Mouse (Mus musculus) intestine, embryonic 16.5 days (tissue): ENCODE measurements at regions not wholly inside any gene's neighbourhood (a gene's known extent, or its start where the extent isn't known, plus 50 kb on each side); places are given as distances from the start of the nearest gene placed in this dataset.

Experiments
- ATAC-seq: fragments of 200-750 bp; cut with Nextera tagmentation; 2 replicates; pipeline ENCODE4 v1.8.0; 2017; ENCODE audit warnings: moderate TSS enrichment, moderate library complexity
- H3K27ac ChIP-seq: fragments of 300-500 bp; sonication (generic); 2 replicates; pipeline ENCODE4 v1.5.1; 2014; ENCODE audit warnings: mild to moderate bottlenecking, low read length
- H3K27me3 ChIP-seq: fragments of 300-500 bp; sonication (generic); replicated peaks from 2 replicates; pipeline ENCODE4 v1.6.1; 2014; ENCODE audit warnings: low read length, control low read depth, mixed read lengths; ENCODE audit not compliant: control insufficient read depth, insufficient read depth
- H3K36me3 ChIP-seq: fragments of 300-500 bp; sonication (generic); 2 replicates; pipeline ENCODE4 v1.6.1; 2014; ENCODE audit warnings: low read length, control low read depth; ENCODE audit not compliant: control insufficient read depth, insufficient read depth
- H3K4me1 ChIP-seq: fragments of 300-500 bp; sonication (generic); 2 replicates; pipeline ENCODE4 v1.6.1; 2014; ENCODE audit warnings: low read length, control low read depth, mixed read lengths; ENCODE audit not compliant: control insufficient read depth, insufficient read depth
- H3K4me2 ChIP-seq: fragments of 300-500 bp; sonication (generic); 2 replicates; pipeline ENCODE4 v1.6.1; 2014; ENCODE audit warnings: low read depth, low read length, control low read depth
- H3K4me3 ChIP-seq: fragments of 300-500 bp; sonication (generic); 2 replicates; pipeline ENCODE4 v1.5.1; 2014; ENCODE audit warnings: mild to moderate bottlenecking, low read length
- H3K9ac ChIP-seq: fragments of 300-500 bp; sonication (generic); 2 replicates; pipeline ENCODE4 v1.6.1; 2014; ENCODE audit warnings: low read depth, low read length
- H3K9me3 ChIP-seq: fragments of 300-500 bp; sonication (generic); 2 replicates; pipeline ENCODE4 v1.6.1; 2016; ENCODE audit warnings: low read length, control low read depth; ENCODE audit not compliant: control insufficient read depth
- WGBS: fragments of 180-500 bp; shearing (Covaris S2); extraction: QIAGEN DNeasy Blood & Tissue Kit; methylation state at CpG from one replicate; pipeline ENCODE4 v1.1.7; 2014; 5-methylcytosine and 5-hydroxymethylcytosine counted together

GRCm38 (mm10) chr3:38625575-38626184, 141.0 kb upstream of the Ankrd50 start:
- H3K4me1 ChIP-seq, result no peaks in the 10 kb centered on the region
- H3K4me2 ChIP-seq, result no peak overlapping the region
- H3K27me3 ChIP-seq, result no peaks in the 10 kb centered on the region
- peak; percentile 85 for ATAC-seq
- H3K27ac ChIP-seq, result no peak overlapping the region
- 46% methylated on average over 12 of the region's 12 CpGs for WGBS
- H3K9ac ChIP-seq, result no peak overlapping the region
- H3K36me3 ChIP-seq, result no peaks in the 10 kb centered on the region
- no peak overlapping the region for H3K4me3 ChIP-seq
- no peaks in the 10 kb centered on the region for H3K9me3 ChIP-seq

GRCm38 (mm10) chr3:38617989-38618388, 133.3 kb upstream of the Ankrd50 start:
- Histone ChIP-seq H3K36me3 (no peaks in the 10 kb centered on the region), H3K9ac (no peak overlapping the region), H3K4me2 (no peak overlapping the region), H3K4me1 (no peaks in the 10 kb centered on the region), H3K9me3 (no peaks in the 10 kb centered on the region), H3K27ac (no peak overlapping the region), H3K4me3 (no peak overlapping the region), H3K27me3 (no peaks in the 10 kb centered on the region)
- 38% methylated on average over 3 of the region's 3 CpGs for WGBS
- no peak for ATAC-seq

- Histone ChIP-seq H3K4me3 (no peak overlapping the region), H3K36me3 (no peaks in the 10 kb centered on the region), H3K4me2 (no peak overlapping the region), H3K4me1 (no peaks in the 10 kb centered on the region), H3K27me3 (no peaks in the 10 kb centered on the region), H3K27ac (no peak overlapping the region), H3K9me3 (no peaks in the 10 kb centered on the region), H3K9ac (no peak overlapping the region)
- no peak for ATAC-seq
- 81% methylated on average over 8 of the region's 8 CpGs for WGBS
Measured at GRCm38 (mm10) chr3:38617217-38617616, 132.6 kb upstream of the Ankrd50 start.

GRCm38 (mm10) chr3:38613706-38614105, 129.1 kb upstream of the Ankrd50 start:
- no peak overlapping the region for H3K4me2 ChIP-seq
- 74% methylated on average over 6 of the region's 6 CpGs for WGBS

GRCm38 (mm10) chr3:38591531-38591930, 106.9 kb upstream of the Ankrd50 start:
- no peaks in the 10 kb centered on the region for H3K27me3 ChIP-seq
- no peaks in the 10 kb centered on the region for H3K4me1 ChIP-seq
- no peak overlapping the region for H3K27ac ChIP-seq
- H3K36me3 ChIP-seq, result no peaks in the 10 kb centered on the region
- no peaks in the 10 kb centered on the region for H3K9me3 ChIP-seq
- no peak overlapping the region for H3K4me2 ChIP-seq
- H3K9ac ChIP-seq, result no peak overlapping the region
- H3K4me3 ChIP-seq, result no peak overlapping the region
- WGBS, result 90% methylated on average over 1 of the region's 1 CpGs
- ATAC-seq, result no peak

More at GRCm38 (mm10) chr3:38613706-38614105, 129.1 kb upstream of the Ankrd50 start:
- H3K4me3 ChIP-seq, result no peak overlapping the region
- no peak overlapping the region for H3K9ac ChIP-seq
- H3K27ac ChIP-seq, result no peak overlapping the region
- H3K9me3 ChIP-seq, result no peaks in the 10 kb centered on the region
- ATAC-seq, result no peak
- H3K27me3 ChIP-seq, result no peaks in the 10 kb centered on the region
- no peaks in the 10 kb centered on the region for H3K36me3 ChIP-seq
- H3K4me1 ChIP-seq, result no peaks in the 10 kb centered on the region

GRCm38 (mm10) chr3:38588966-38589365, 104.3 kb upstream of the Ankrd50 start:
- H3K27me3 ChIP-seq, result no peaks in the 10 kb centered on the region
- H3K9me3 ChIP-seq, result no peaks in the 10 kb centered on the region
- H3K4me3 ChIP-seq, result no peak overlapping the region
- no peak for ATAC-seq
- no peak overlapping the region for H3K4me2 ChIP-seq
- H3K4me1 ChIP-seq, result no peaks in the 10 kb centered on the region
- H3K27ac ChIP-seq, result no peak overlapping the region
- H3K9ac ChIP-seq, result no peak overlapping the region
- no peaks in the 10 kb centered on the region for H3K36me3 ChIP-seq

- Histone ChIP-seq H3K27me3 (no peaks in the 10 kb centered on the region), H3K9ac (no peak overlapping the region), H3K9me3 (no peaks in the 10 kb centered on the region), H3K27ac (no peak overlapping the region), H3K4me1 (no peaks in the 10 kb centered on the region), H3K4me2 (no peak overlapping the region), H3K4me3 (no peak overlapping the region), H3K36me3 (no peaks in the 10 kb centered on the region)
- WGBS, result 60% methylated on average over 5 of the region's 5 CpGs
- peak; percentile 68 for ATAC-seq
Measured at GRCm38 (mm10) chr3:38585509-38585908, 100.9 kb upstream of the Ankrd50 start.

GRCm38 (mm10) chr3:38579781-38580180, 95.1 kb upstream of the Ankrd50 start:
- H3K4me3 ChIP-seq, result no peak overlapping the region
- peaks cover 3% of the 10 kb centered on the region for H3K4me1 ChIP-seq
- no peak overlapping the region for H3K27ac ChIP-seq
- H3K4me2 ChIP-seq, result no peak overlapping the region
- 54% methylated on average over 1 of the region's 1 CpGs for WGBS
- no peaks in the 10 kb centered on the region for H3K36me3 ChIP-seq
- peak; percentile 94 for ATAC-seq
- no peaks in the 10 kb centered on the region for H3K9me3 ChIP-seq
- H3K9ac ChIP-seq, result no peak overlapping the region
- no peaks in the 10 kb centered on the region for H3K27me3 ChIP-seq

GRCm38 (mm10) chr3:38577890-38578628, 93.4 kb upstream of the Ankrd50 start:
- WGBS, result 37% methylated on average over 5 of the region's 5 CpGs
- peak; percentile 86 for ATAC-seq
- no peaks in the 10 kb centered on the region for H3K36me3 ChIP-seq
- H3K4me3 ChIP-seq, result no peak overlapping the region
- peaks cover 3% of the 10 kb centered on the region for H3K4me1 ChIP-seq
- H3K9ac ChIP-seq, result no peak overlapping the region
- 0 out of 2 replicates have a peak overlapping the region, but pooled peaks have one; percentile 17 for H3K4me2 ChIP-seq
- H3K27ac ChIP-seq, result peak overlapping the region; percentile 46
- no peaks in the 10 kb centered on the region for H3K9me3 ChIP-seq
- no peaks in the 10 kb centered on the region for H3K27me3 ChIP-seq
